Mouse (Mus musculus) ES-E14 (cell line): ENCODE measurements around the gene Tmprss9.

ENCODE experiments used
- CHD2 ChIP-seq: IDR thresholded peaks from 2 replicates; pipeline ENCODE4 v1.6.1; 2014; ENCODE audit warnings: mild to moderate bottlenecking, low read depth, low read length, inconsistent platforms
- HCFC1 ChIP-seq: IDR thresholded peaks from 2 replicates; pipeline ENCODE4 v1.6.1; 2012; ENCODE audit warnings: low read length, inconsistent platforms, borderline replicate concordance; ENCODE audit not compliant: insufficient read depth
- ZC3H11A ChIP-seq: IDR thresholded peaks from 2 replicates; pipeline ENCODE4 v1.6.1; 2012; ENCODE audit warnings: low read depth, mild to moderate bottlenecking, inconsistent platforms, low read length, borderline replicate concordance
- ZNF384 ChIP-seq: IDR thresholded peaks from 2 replicates; pipeline ENCODE4 v1.6.1; 2012; ENCODE audit warnings: low read depth, low read length, inconsistent platforms

- TF ChIP-seq CHD2, result no peak
- peak; percentile 69 for TF ChIP-seq ZNF384
- no peak for TF ChIP-seq ZC3H11A
- TF ChIP-seq HCFC1, result no peak
These were observed 76.9 kb downstream of the Tmprss9 start for GRCm38 (mm10) chr10:80948570-80948969.
